7 mouse cellular contexts compared by ENCODE assay signal in the genomic region with DNA sequence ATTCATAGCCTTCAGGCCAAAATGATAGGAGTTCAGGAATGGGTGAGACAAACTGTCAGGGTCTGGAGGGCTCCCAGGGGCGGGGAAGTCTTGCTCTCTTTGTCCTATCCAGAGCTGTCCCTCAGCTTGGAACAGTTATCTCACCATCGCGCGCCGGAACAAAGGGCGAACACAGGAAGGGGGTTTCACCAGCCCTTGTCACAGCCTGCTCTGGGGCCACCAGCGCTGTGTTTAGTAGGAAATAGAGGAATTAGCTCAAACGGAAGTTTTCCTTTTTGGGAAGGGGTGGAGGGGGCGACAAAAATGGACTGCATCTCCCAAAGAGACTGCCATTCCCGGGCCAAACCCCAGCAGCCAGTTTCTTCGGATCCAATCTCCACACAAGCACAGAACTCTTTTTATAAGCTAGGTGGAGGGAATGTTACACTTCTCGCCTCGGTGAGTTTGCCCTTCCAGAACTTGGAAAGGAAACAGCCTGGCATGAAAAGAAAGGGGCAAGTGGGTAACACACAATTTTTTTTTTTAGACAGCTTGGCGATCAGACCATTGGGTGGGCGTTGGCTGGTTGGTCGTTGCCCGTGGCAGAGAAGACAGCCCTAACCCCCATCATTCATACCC. TPM values are rescaled to one million over a fixed set of nuclear protein-coding genes. Genes with fewer than 3 reads are reported as not detected.
A peak's percentile ranks its signal among the peaks of the same experiment; 100 is the strongest.
DNase-seq lines count a peak whose midpoint lies in the region; ATAC-seq and TF ChIP-seq lines count a peak whose summit lies in the region.

No protein-coding gene starts in this region.

- no peak overlapping the region for H3K9ac ChIP-seq in ES-Bruce4 (ENCODE audit: low read depth, poor library complexity, severe bottlenecking)
- H3K9ac ChIP-seq in embryonic facial prominence, embryonic 14.5 days (ENCODE audit: low read depth, low read length), result peak overlapping the region; percentile 84
- peak overlapping the region; percentile 98 for H3K9ac ChIP-seq in midbrain, embryonic 12.5 days (replicated peaks)

- H3K27ac ChIP-seq in ES-Bruce4 (ENCODE audit: insufficient read depth, low read length), result no peak overlapping the region
- peak overlapping the region; percentile 82; the same call in 1 of the 2 replicates for H3K27ac ChIP-seq in embryonic facial prominence, embryonic 14.5 days (replicated peaks; ENCODE audit: low read depth, low read length)
- peak overlapping the region; percentile 92 for H3K27ac ChIP-seq in midbrain, embryonic 12.5 days (replicated peaks)

- WGBS in embryonic facial prominence, embryonic 14.5 days, result 2% methylated on average over 17 of the region's 17 CpGs
- WGBS in midbrain, embryonic 12.5 days, result under 1% methylated on average over 17 of the region's 17 CpGs

- peak overlapping the region; percentile 89 for H3K4me3 ChIP-seq in E14TG2a.4 (replicated peaks; ENCODE audit: low read length)
- peak overlapping the region; percentile 64 for H3K4me3 ChIP-seq in ES-Bruce4 (ENCODE audit: low read depth, low read length)
- peak overlapping the region; percentile 80 for H3K4me3 ChIP-seq in embryonic facial prominence, embryonic 14.5 days (ENCODE audit: low read depth, low read length)
- H3K4me3 ChIP-seq in midbrain, embryonic 12.5 days, result peak overlapping the region; percentile 63

- H3K4me1 ChIP-seq in E14TG2a.4 (replicated peaks; ENCODE audit: low read depth, low read length) (peaks cover 25% of the 10 kb centered on the region), ES-Bruce4 (ENCODE audit: control insufficient read depth, insufficient read depth, low read length) (no peaks in the 10 kb centered on the region)
- peaks cover 33% of the 10 kb centered on the region for H3K4me1 ChIP-seq in embryonic facial prominence, embryonic 14.5 days (ENCODE audit: control insufficient read depth, insufficient read depth, low read length)
- peaks cover 30% of the 10 kb centered on the region for H3K4me1 ChIP-seq in midbrain, embryonic 12.5 days

- DNase-seq in embryonic facial prominence, embryonic 14.5 days (ENCODE audit: low spot score), result peak; percentile 66
- peak; percentile 8 to 13 for DNase-seq in heart, postnatal 14 days
- DNase-seq in layer of hippocampus, postnatal 36 days, result peak; percentile 11 to 16
- peak; percentile 13 for DNase-seq in thymus, postnatal 14 days

- TF ChIP-seq POLR2A in ES-Bruce4 (IDR thresholded peaks at IDR 0.05; ENCODE audit: insufficient read depth, low read length), result no peak

- H3K36me3 ChIP-seq in E14TG2a.4 (ENCODE audit: insufficient read depth, low read length) (no peaks in the 10 kb centered on the region), ES-Bruce4 (ENCODE audit: control insufficient read depth, insufficient read depth, low read length, poor library complexity, severe bottlenecking) (no peaks in the 10 kb centered on the region)
- no peaks in the 10 kb centered on the region for H3K36me3 ChIP-seq in embryonic facial prominence, embryonic 14.5 days (ENCODE audit: control insufficient read depth, insufficient read depth, low read length)
- peaks cover 13% of the 10 kb centered on the region; the same call in 1 of the 2 replicates for H3K36me3 ChIP-seq in midbrain, embryonic 12.5 days

- ATAC-seq in embryonic facial prominence, embryonic 14.5 days (ENCODE audit: low read depth), result peak; percentile 45; the same call in 1 of the 2 replicates
- ATAC-seq in midbrain, embryonic 12.5 days (ENCODE audit: low FRiP score, low read depth), result peak; percentile 50

- no peak for TF ChIP-seq EP300 in ES-Bruce4 (IDR thresholded peaks at IDR 0.05; ENCODE audit: insufficient read depth, low read depth, low read length)

- H3K4me2 ChIP-seq in embryonic facial prominence, embryonic 14.5 days (ENCODE audit: low read depth, low read length), result peak overlapping the region; percentile 98
- H3K4me2 ChIP-seq in midbrain, embryonic 12.5 days (replicated peaks), result peak overlapping the region; percentile 83

- no peaks in the 10 kb centered on the region for H3K9me3 ChIP-seq in E14TG2a.4 (ENCODE audit: low read length)
- H3K9me3 ChIP-seq in ES-Bruce4 (replicated peaks; ENCODE audit: control insufficient read depth, insufficient read depth, low read length, poor library complexity, severe bottlenecking), result no peaks in the 10 kb centered on the region
- H3K9me3 ChIP-seq in embryonic facial prominence, embryonic 14.5 days (ENCODE audit: control insufficient read depth, low read length), result no peaks in the 10 kb centered on the region
- peaks cover 3% of the 10 kb centered on the region; the same call in 1 of the 2 replicates for H3K9me3 ChIP-seq in midbrain, embryonic 12.5 days

- TF ChIP-seq CTCF in E14TG2a.4 (conservative IDR thresholded peaks at IDR 0.05; ENCODE audit: low read length) (no peak), ES-Bruce4 (IDR thresholded peaks at IDR 0.05; ENCODE audit: low read depth, low read length) (no peak)

- intact Hi-C loops in heart, postnatal 14 days (cut with DNase I), result loop anchor here (5.0 to 10.0 kb wide), 5 partner anchors 47 to 755 kb away; a partner anchor contains a TSS

- H3K27me3 ChIP-seq in E14TG2a.4 (ENCODE audit: insufficient read depth, low read length) (peaks cover 52% of the 10 kb centered on the region), ES-Bruce4 (ENCODE audit: control insufficient read depth, insufficient read depth, low read length, poor library complexity, severe bottlenecking) (no peaks in the 10 kb centered on the region)
- H3K27me3 ChIP-seq in embryonic facial prominence, embryonic 14.5 days (replicated peaks; ENCODE audit: control insufficient read depth, insufficient read depth, low read length), result no peaks in the 10 kb centered on the region
- H3K27me3 ChIP-seq in midbrain, embryonic 12.5 days, result peaks cover 8% of the 10 kb centered on the region; the same call in 1 of the 2 replicates

RNA-seq across cellular contexts. Expression of a gene that starts 2.6 kb away (rescaled TPM):
- polyA plus RNA-seq in ES-Bruce4 (2011; ENCODE audit: insufficient read depth, insufficient read length, low read depth, missing spikeins), result 1.9 and 2.7 TPM in 2 replicates
- 11.8 and 14.9 TPM in 2 replicates for polyA plus RNA-seq in embryonic facial prominence, embryonic 14.5 days (2014; fragmentation: Nextera tagmentation; extraction: Ambion mirVana)
- total RNA-seq in heart, postnatal 14 days (2021), result 1 to 10 TPM in 1 of 2 experiments, under 1 TPM in 1; 0.98 to 1.1 TPM
- 10 to 100 TPM; 52.3 to 53.7 TPM for total RNA-seq in layer of hippocampus, postnatal 36 days (2021)
- 48.4 and 52.6 TPM in 2 replicates for polyA plus RNA-seq in midbrain, embryonic 12.5 days (2016; fragmentation: Nextera tagmentation; extraction: Ambion mirVana)

RNA-seq across cellular contexts. Expression of a gene that starts 42.1 kb away (rescaled TPM):
- 53.9 and 56.5 TPM in 2 replicates for polyA plus RNA-seq in ES-Bruce4 (2011; ENCODE audit: insufficient read depth, insufficient read length, low read depth, missing spikeins)
- 32.1 and 34.5 TPM in 2 replicates for polyA plus RNA-seq in embryonic facial prominence, embryonic 14.5 days (2014; fragmentation: Nextera tagmentation; extraction: Ambion mirVana)
- total RNA-seq in heart, postnatal 14 days (2021), result 10 to 100 TPM; 30.0 to 31.3 TPM
- 100 to 1,000 TPM; 169 to 173 TPM for total RNA-seq in layer of hippocampus, postnatal 36 days (2021)
- 59.0 and 78.8 TPM in 2 replicates for polyA plus RNA-seq in midbrain, embryonic 12.5 days (2016; fragmentation: Nextera tagmentation; extraction: Ambion mirVana)

Comparison
In these comparisons a context has a peak if more than half of its experiments do, and no peak if none do; other contexts are left out.
1. DNase-seq: peak in every context shown above with its lines; median percentile 66 in embryonic facial prominence, embryonic 14.5 days; 14 in layer of hippocampus, postnatal 36 days; 13 in thymus, postnatal 14 days; 10 in heart, postnatal 14 days.